Mouse (Mus musculus): ENCODE data around the gene Cabin1. TPM values are rescaled to one million over a fixed set of nuclear protein-coding genes. Genes with fewer than 3 reads are reported as not detected.

The Cabin1 gene
- polyA plus RNA-seq, 1 experiment from 2014 or later, result 37.7 TPM

DNA sequence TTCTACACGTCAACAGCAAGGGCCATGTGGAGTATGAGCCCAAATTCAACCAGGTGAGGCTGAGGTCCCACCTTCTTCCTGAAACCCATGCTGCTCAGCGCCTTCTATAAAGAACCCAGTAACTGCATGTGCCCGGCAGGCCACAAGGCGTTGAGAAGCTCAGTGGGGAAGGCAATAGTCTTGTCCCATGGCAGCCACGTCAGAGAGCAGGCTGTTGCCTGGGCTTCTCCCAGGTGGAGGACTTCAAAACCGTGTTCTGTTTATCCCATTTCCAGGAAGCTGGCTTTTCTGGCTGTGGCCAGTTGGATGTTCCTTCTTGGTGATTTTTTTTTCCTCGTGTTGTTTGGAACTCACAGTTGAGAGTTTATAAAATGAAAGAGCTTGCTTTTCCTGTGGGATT is 153.7 kb downstream of the Cabin1 start:
- WGBS, result 68% methylated on average over 7 of the region's 7 CpGs
- no peaks in the 10 kb centered on the region for H3K36me3 ChIP-seq (ENCODE audit: control insufficient read depth, insufficient read depth, low read length)
- no peaks in the 10 kb centered on the region for H3K27me3 ChIP-seq (ENCODE audit: control insufficient read depth, insufficient read depth, low read length)
- no peaks in the 10 kb centered on the region for H3K4me1 ChIP-seq (ENCODE audit: control insufficient read depth, insufficient read depth, low read length)
- H3K9me3 ChIP-seq (ENCODE audit: control insufficient read depth, low read length), result no peaks in the 10 kb centered on the region
- no peak overlapping the region for H3K4me3 ChIP-seq (ENCODE audit: low read length)
- ATAC-seq (ENCODE audit: low FRiP score, low TSS enrichment), result no peak
- H3K4me2 ChIP-seq (replicated peaks; ENCODE audit: low read depth, low read length), result no peak overlapping the region
- no peak overlapping the region for H3K9ac ChIP-seq (ENCODE audit: low read depth, low read length)
- no peak overlapping the region for H3K27ac ChIP-seq (ENCODE audit: low read depth, low read length)

DNA sequence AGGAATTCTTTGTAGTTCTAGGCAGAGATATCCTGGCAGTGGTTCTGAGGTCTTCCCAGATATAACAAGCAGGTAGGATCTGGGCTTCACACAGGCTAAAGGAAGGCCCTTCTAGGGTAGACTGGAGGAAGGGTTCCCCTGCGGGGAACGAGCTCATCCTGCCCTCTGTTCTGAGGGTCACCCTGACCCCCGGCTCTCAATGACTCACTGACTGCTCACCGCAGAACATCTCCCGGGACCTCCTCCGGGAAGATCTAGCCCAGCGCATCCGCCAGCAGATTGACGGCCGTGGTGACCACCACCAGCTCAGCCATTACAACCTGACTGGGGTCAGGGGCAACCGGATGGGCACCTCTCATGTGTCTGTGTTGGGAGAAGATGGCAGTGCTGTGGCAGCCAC is 155.2 kb downstream of the Cabin1 start:
- Histone ChIP-seq H3K4me1 (ENCODE audit: control insufficient read depth, insufficient read depth, low read length) (no peaks in the 10 kb centered on the region), H3K27me3 (ENCODE audit: control insufficient read depth, insufficient read depth, low read length) (no peaks in the 10 kb centered on the region), H3K4me2 (replicated peaks; ENCODE audit: low read depth, low read length) (no peak overlapping the region), H3K27ac (ENCODE audit: low read depth, low read length) (no peak overlapping the region), H3K36me3 (ENCODE audit: control insufficient read depth, insufficient read depth, low read length) (no peaks in the 10 kb centered on the region), H3K9me3 (ENCODE audit: control insufficient read depth, low read length) (no peaks in the 10 kb centered on the region), H3K4me3 (ENCODE audit: low read length) (no peak overlapping the region), H3K9ac (ENCODE audit: low read depth, low read length) (no peak overlapping the region)
- 74% methylated on average over 11 of the region's 11 CpGs for WGBS
- no peak for ATAC-seq (ENCODE audit: low FRiP score, low TSS enrichment)

DNA sequence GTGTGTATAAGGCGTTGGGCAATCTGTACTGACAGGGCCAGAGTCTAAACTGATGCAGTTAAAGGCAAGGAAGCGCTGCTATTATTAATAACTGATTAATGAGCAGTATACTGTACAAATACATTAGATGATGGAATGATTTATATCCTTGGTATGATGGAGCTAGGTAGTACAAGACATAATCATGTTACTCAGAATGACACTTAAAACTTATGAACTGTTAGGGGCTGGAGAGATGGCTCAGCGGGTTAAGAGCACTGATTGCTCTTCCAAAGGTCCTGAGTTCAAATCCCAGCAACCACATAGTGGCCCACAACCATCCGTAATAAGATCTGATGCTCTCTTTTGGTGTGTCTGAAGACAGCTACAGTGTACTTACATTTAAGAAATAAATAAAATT is 156.9 kb downstream of the Cabin1 start:
- ATAC-seq (ENCODE audit: low FRiP score, low TSS enrichment), result no peak
- H3K4me3 ChIP-seq (ENCODE audit: low read length), result no peak overlapping the region
- WGBS, result 84% methylated on average over 4 of the region's 4 CpGs

GRCm38 (mm10) chr10:75605162-75605846 is 158.8 kb downstream of the Cabin1 start:
- Histone ChIP-seq H3K9ac (ENCODE audit: low read depth, low read length) (no peak overlapping the region), H3K4me3 (ENCODE audit: low read length) (no peak overlapping the region), H3K27me3 (ENCODE audit: control insufficient read depth, insufficient read depth, low read length) (no peaks in the 10 kb centered on the region), H3K9me3 (ENCODE audit: control insufficient read depth, low read length) (no peaks in the 10 kb centered on the region), H3K4me2 (replicated peaks; ENCODE audit: low read depth, low read length) (no peak overlapping the region), H3K36me3 (ENCODE audit: control insufficient read depth, insufficient read depth, low read length) (no peaks in the 10 kb centered on the region), H3K4me1 (ENCODE audit: control insufficient read depth, insufficient read depth, low read length) (no peaks in the 10 kb centered on the region), H3K27ac (ENCODE audit: low read depth, low read length) (no peak overlapping the region)
- WGBS, result 37% methylated on average over 11 of the region's 11 CpGs
- no peak for ATAC-seq (ENCODE audit: low FRiP score, low TSS enrichment)

More for the DNA sequence above, 156.9 kb downstream of the Cabin1 start:
- H3K4me1 ChIP-seq (ENCODE audit: control insufficient read depth, insufficient read depth, low read length), result no peaks in the 10 kb centered on the region
- no peak overlapping the region for H3K9ac ChIP-seq (ENCODE audit: low read depth, low read length)
- H3K27ac ChIP-seq (ENCODE audit: low read depth, low read length), result no peak overlapping the region
- no peaks in the 10 kb centered on the region for H3K9me3 ChIP-seq (ENCODE audit: control insufficient read depth, low read length)
- no peaks in the 10 kb centered on the region for H3K36me3 ChIP-seq (ENCODE audit: control insufficient read depth, insufficient read depth, low read length)
- H3K27me3 ChIP-seq (ENCODE audit: control insufficient read depth, insufficient read depth, low read length), result no peaks in the 10 kb centered on the region
- no peak overlapping the region for H3K4me2 ChIP-seq (replicated peaks; ENCODE audit: low read depth, low read length)

GRCm38 (mm10) chr10:75600189-75600730 is 163.9 kb downstream of the Cabin1 start:
- Histone ChIP-seq H3K4me3 (ENCODE audit: low read length) (no peak overlapping the region), H3K36me3 (ENCODE audit: control insufficient read depth, insufficient read depth, low read length) (no peaks in the 10 kb centered on the region), H3K9me3 (ENCODE audit: control insufficient read depth, low read length) (peaks cover 14% of the 10 kb centered on the region; the same call in 1 of the 2 replicates), H3K4me2 (replicated peaks; ENCODE audit: low read depth, low read length) (no peak overlapping the region), H3K9ac (ENCODE audit: low read depth, low read length) (no peak overlapping the region), H3K27ac (ENCODE audit: low read depth, low read length) (no peak overlapping the region), H3K27me3 (ENCODE audit: control insufficient read depth, insufficient read depth, low read length) (no peaks in the 10 kb centered on the region), H3K4me1 (ENCODE audit: control insufficient read depth, insufficient read depth, low read length) (no peaks in the 10 kb centered on the region)
- WGBS, result 86% methylated on average over 7 of the region's 7 CpGs
- ATAC-seq (ENCODE audit: low FRiP score, low TSS enrichment), result no peak

Other genes starting within 250 kb of the Cabin1 start
- gene Snrpd3, start 246.8 kb downstream of the Cabin1 start, polyA plus RNA-seq (2014; fragmentation: Nextera tagmentation; extraction: Ambion mirVana), result 178 and 249 TPM in 2 replicates
- gene Gucd1, start 246.4 kb downstream of the Cabin1 start, polyA plus RNA-seq (2014; fragmentation: Nextera tagmentation; extraction: Ambion mirVana), result 31.7 and 46.9 TPM in 2 replicates
- gene Lrrc75b, start 204.0 kb downstream of the Cabin1 start, polyA plus RNA-seq (2014; fragmentation: Nextera tagmentation; extraction: Ambion mirVana), result 2.1 and 2.9 TPM in 2 replicates
- 29.1 and 57.6 TPM in 2 replicates for gene Ggt1, start 202.7 kb downstream of the Cabin1 start, polyA plus RNA-seq (2014; fragmentation: Nextera tagmentation; extraction: Ambion mirVana)
- 3.9 and 4.7 TPM in 2 replicates for gene Ggt5, start 175.0 kb downstream of the Cabin1 start, polyA plus RNA-seq (2014; fragmentation: Nextera tagmentation; extraction: Ambion mirVana)
- gene Susd2, start 120.3 kb downstream of the Cabin1 start, polyA plus RNA-seq (2014; fragmentation: Nextera tagmentation; extraction: Ambion mirVana), result 4.2 and 9.2 TPM in 2 replicates
- gene Ddt, start 9.1 kb upstream of the Cabin1 start, polyA plus RNA-seq (2014; fragmentation: Nextera tagmentation; extraction: Ambion mirVana), result 75.7 and 90.4 TPM in 2 replicates
- not detected in 2 replicates for gene Gm20441, start 16.6 kb upstream of the Cabin1 start, polyA plus RNA-seq (2014; fragmentation: Nextera tagmentation; extraction: Ambion mirVana)
- 29.7 and 43.4 TPM in 2 replicates for gene Gstt3, start 17.1 kb upstream of the Cabin1 start, polyA plus RNA-seq (2014; fragmentation: Nextera tagmentation; extraction: Ambion mirVana)
- 10.6 and 12.1 TPM in 2 replicates for gene Gstt1, start 34.2 kb upstream of the Cabin1 start, polyA plus RNA-seq (2014; fragmentation: Nextera tagmentation; extraction: Ambion mirVana)
- not detected in 2 replicates for gene Gstt4, start 58.2 kb upstream of the Cabin1 start, polyA plus RNA-seq (2014; fragmentation: Nextera tagmentation; extraction: Ambion mirVana)
- 28.2 and 29.1 TPM in 2 replicates for gene Gstt2, start 73.1 kb upstream of the Cabin1 start, polyA plus RNA-seq (2014; fragmentation: Nextera tagmentation; extraction: Ambion mirVana)
- 2,350 and 2,543 TPM in 2 replicates for gene Mif, start 95.9 kb upstream of the Cabin1 start, polyA plus RNA-seq (2014; fragmentation: Nextera tagmentation; extraction: Ambion mirVana)
- gene Derl3, start 129.1 kb upstream of the Cabin1 start, polyA plus RNA-seq (2014; fragmentation: Nextera tagmentation; extraction: Ambion mirVana), result 3.2 and 4.1 TPM in 2 replicates
- gene Smarcb1, start 157.3 kb upstream of the Cabin1 start, polyA plus RNA-seq (2014; fragmentation: Nextera tagmentation; extraction: Ambion mirVana), result 176 and 238 TPM in 2 replicates
- gene Chchd10, start 168.8 kb upstream of the Cabin1 start, polyA plus RNA-seq (2014; fragmentation: Nextera tagmentation; extraction: Ambion mirVana), result 94.4 and 99.4 TPM in 2 replicates
- 43.7 and 53.9 TPM in 2 replicates for gene Mmp11, start 172.2 kb upstream of the Cabin1 start, polyA plus RNA-seq (2014; fragmentation: Nextera tagmentation; extraction: Ambion mirVana)
- 0.35 TPM in 1 of 2 replicates, not detected in the other for gene Gm867, start 176.3 kb upstream of the Cabin1 start, polyA plus RNA-seq (2014; fragmentation: Nextera tagmentation; extraction: Ambion mirVana)
- 1.1 and 1.4 TPM in 2 replicates for gene Vpreb3, start 178.7 kb upstream of the Cabin1 start, polyA plus RNA-seq (2014; fragmentation: Nextera tagmentation; extraction: Ambion mirVana)
- not detected in 2 replicates for gene Gm5134, start 190.2 kb upstream of the Cabin1 start, polyA plus RNA-seq (2014; fragmentation: Nextera tagmentation; extraction: Ambion mirVana)

Data from kidney, embryonic 14.5 days (tissue).